Mouse (Mus musculus): ENCODE measurements around the gene Ruvbl1. TPM values are rescaled to one million over a fixed set of nuclear protein-coding genes. Genes with fewer than 3 reads are reported as not detected.

The Ruvbl1 gene
- total RNA-seq, 2 experiments from 2014 or later, result 34.1 to 38.4 TPM

GRCm38 (mm10) chr6:88544241-88544640 is 79.0 kb downstream of the Ruvbl1 start:
- no peak for DNase-seq (ENCODE audit: low spot score in 2 of 2)

- no peak for DNase-seq (ENCODE audit: low spot score in 2 of 2)
These were observed 79.6 kb downstream of the Ruvbl1 start for GRCm38 (mm10) chr6:88544644-88545396.

GRCm38 (mm10) chr6:88545397-88545790 is 80.2 kb downstream of the Ruvbl1 start:
- no peak for DNase-seq (ENCODE audit: low spot score in 2 of 2)

Other genes with a start within 250 kb of the Ruvbl1 start
- not detected for gene Dnajb8, start 243.1 kb upstream of the Ruvbl1 start, total RNA-seq (2021)
- gene Eefsec, start 18.9 kb upstream of the Ruvbl1 start, total RNA-seq (2021), result 10 to 100 TPM; 21.2 to 24.1 TPM
- gene Sec61a1, start 53.5 kb downstream of the Ruvbl1 start, total RNA-seq (2021), result 100 to 1,000 TPM; 215 to 222 TPM
- gene Kbtbd12, start 172.5 kb downstream of the Ruvbl1 start, total RNA-seq (2021), result 1 to 10 TPM in 1 of 2 experiments, under 1 TPM in 1; 0.45 to 1.3 TPM

Measured in adrenal gland, postnatal 4 days (tissue).